Comparison of ENCODE assay signal across 31 mouse cellular contexts in genomic region chr7:118973377-118973776, GRCm38 (mm10). TPM values are rescaled to one million over a fixed set of nuclear protein-coding genes. Genes with fewer than 3 reads are reported as not detected.
DNase-seq lines count a peak whose midpoint lies in the region; ATAC-seq and TF ChIP-seq lines count a peak whose summit lies in the region.
"Had no signal": no experiment of that assay in that cellular context is flagged by ENCODE, and none has a peak within 500 bp of the region (broad histone marks: within the 10 kb centered on the region; RNA-seq: fewer than 3 reads in every experiment).

No protein-coding gene starts in this region.

- ATAC-seq in hindbrain, embryonic 12.5 days (ENCODE audit: low FRiP score): no peak
- ATAC-seq in neural tube, embryonic 12.5 days (ENCODE audit: low FRiP score, low read depth): no peak
- no peak for ATAC-seq in neural tube, embryonic 15.5 days (ENCODE audit: low FRiP score)
- ATAC-seq: lung, postnatal 0 days; midbrain, embryonic 16.5 days had no signal

- H3K9me3 ChIP-seq in hindbrain, embryonic 10.5 days: no peaks in the 10 kb centered on the region
- no peaks in the 10 kb centered on the region for H3K9me3 ChIP-seq in hindbrain, embryonic 12.5 days (replicated peaks)
- no peaks in the 10 kb centered on the region for H3K9me3 ChIP-seq in neural tube, embryonic 12.5 days
- no peaks in the 10 kb centered on the region for H3K9me3 ChIP-seq in neural tube, embryonic 15.5 days (replicated peaks)
- H3K9me3 ChIP-seq: forebrain, embryonic 12.5 days; heart, embryonic 10.5 days; heart, embryonic 15.5 days; hindbrain, embryonic 15.5 days; limb, embryonic 10.5 days; limb, embryonic 15.5 days; liver, embryonic 13.5 days; megakaryocyte, embryonic 14.5 days had no signal

- TF ChIP-seq CTCF in olfactory bulb, adult 2 months (IDR thresholded peaks at IDR 0.05; ENCODE audit: insufficient read depth, low read depth, low read length): no peak

- H3K4me1 ChIP-seq in hindbrain, embryonic 10.5 days (replicated peaks): peaks cover 68% of the 10 kb centered on the region
- peaks cover 50% of the 10 kb centered on the region for H3K4me1 ChIP-seq in hindbrain, embryonic 12.5 days
- peaks cover 33% of the 10 kb centered on the region for H3K4me1 ChIP-seq in neural tube, embryonic 12.5 days
- H3K4me1 ChIP-seq in neural tube, embryonic 15.5 days: peaks cover 40% of the 10 kb centered on the region
- H3K4me1 ChIP-seq in olfactory bulb, adult 2 months (ENCODE audit: control insufficient read depth, insufficient read depth, low read length): peaks cover 45% of the 10 kb centered on the region
- H3K4me1 ChIP-seq: liver, embryonic 13.5 days; megakaryocyte, embryonic 14.5 days had no signal

- no peaks in the 10 kb centered on the region for H3K27me3 ChIP-seq in hindbrain, embryonic 10.5 days (ENCODE audit: insufficient read depth, poor library complexity, severe bottlenecking)
- no peaks in the 10 kb centered on the region for H3K27me3 ChIP-seq in hindbrain, embryonic 12.5 days
- no peaks in the 10 kb centered on the region for H3K27me3 ChIP-seq in neural tube, embryonic 12.5 days (replicated peaks)
- no peaks in the 10 kb centered on the region for H3K27me3 ChIP-seq in neural tube, embryonic 15.5 days (replicated peaks)
- H3K27me3 ChIP-seq: forebrain, embryonic 12.5 days; heart, embryonic 15.5 days; hindbrain, embryonic 15.5 days; limb, embryonic 15.5 days; liver, embryonic 13.5 days had no signal

- H3K36me3 ChIP-seq in hindbrain, embryonic 10.5 days: peaks cover 96% of the 10 kb centered on the region
- peaks cover 34% of the 10 kb centered on the region for H3K36me3 ChIP-seq in hindbrain, embryonic 12.5 days
- peaks cover 39% of the 10 kb centered on the region for H3K36me3 ChIP-seq in neural tube, embryonic 12.5 days
- no peaks in the 10 kb centered on the region for H3K36me3 ChIP-seq in neural tube, embryonic 15.5 days
- H3K36me3 ChIP-seq: hindbrain, embryonic 15.5 days; liver, embryonic 13.5 days had no signal

- peak overlapping the region; percentile 56 for H3K27ac ChIP-seq in hindbrain, embryonic 10.5 days
- no peak overlapping the region for H3K27ac ChIP-seq in hindbrain, embryonic 12.5 days
- H3K27ac ChIP-seq in neural tube, embryonic 12.5 days: 0 out of 2 replicates have a peak overlapping the region, but pooled peaks have one; percentile 1
- no peak overlapping the region for H3K27ac ChIP-seq in neural tube, embryonic 15.5 days (replicated peaks)
- peak overlapping the region; percentile 50 for H3K27ac ChIP-seq in olfactory bulb, adult 2 months (ENCODE audit: insufficient read depth, low read depth, low read length)
- H3K27ac ChIP-seq: heart, embryonic 10.5 days; heart, embryonic 15.5 days; hindbrain, embryonic 15.5 days; kidney, postnatal 0 days; limb, embryonic 10.5 days; limb, embryonic 15.5 days; liver, embryonic 13.5 days had no signal

- peak; percentile 60 to 78 for DNase-seq in adrenal gland, adult (ENCODE audit: inconsistent age in 2 of 2, low spot score in 1 of 2)
- DNase-seq in adrenal gland, postnatal 25 days: no peak
- DNase-seq in hindbrain, embryonic 10.5 days (ENCODE audit: low spot score): no peak
- no peak for DNase-seq in kidney, adult 18-20 months
- DNase-seq: gastrocnemius, postnatal 25 days; heart, adult 11 months; heart, postnatal 36 days; kidney, adult 8-10 months; kidney, postnatal 4 days; layer of hippocampus, adult 9-11 months; liver, embryonic 13.5 days; lung, adult 18-20 months; lung, postnatal 4 days; right cerebral cortex, postnatal 4 days; thymus, adult 2 months; thymus, postnatal 36 days had no signal

- no peak overlapping the region for H3K4me2 ChIP-seq in hindbrain, embryonic 12.5 days (replicated peaks)
- H3K4me2 ChIP-seq in neural tube, embryonic 12.5 days (replicated peaks): no peak overlapping the region
- no peak overlapping the region for H3K4me2 ChIP-seq in neural tube, embryonic 15.5 days
- H3K4me2 ChIP-seq: forebrain, embryonic 12.5 days; heart, embryonic 15.5 days; hindbrain, embryonic 15.5 days; limb, embryonic 15.5 days; liver, embryonic 13.5 days had no signal

- H3K4me3 ChIP-seq in hindbrain, embryonic 10.5 days: no peak overlapping the region
- H3K4me3 ChIP-seq in hindbrain, embryonic 12.5 days: no peak overlapping the region
- H3K4me3 ChIP-seq in neural tube, embryonic 12.5 days: no peak overlapping the region
- no peak overlapping the region for H3K4me3 ChIP-seq in neural tube, embryonic 15.5 days (replicated peaks)
- no peak overlapping the region for H3K4me3 ChIP-seq in olfactory bulb, adult 2 months (ENCODE audit: insufficient read depth, low read depth, low read length)
- H3K4me3 ChIP-seq: erythroblast, embryonic 14.5 days; forebrain, embryonic 12.5 days; heart, embryonic 10.5 days; heart, embryonic 15.5 days; hindbrain, embryonic 15.5 days; limb, embryonic 10.5 days; limb, embryonic 15.5 days; liver, embryonic 13.5 days; megakaryocyte, embryonic 14.5 days had no signal

- 92% methylated on average over 4 of the region's 4 CpGs for WGBS in hindbrain, embryonic 10.5 days
- 79% methylated on average over 4 of the region's 4 CpGs for WGBS in hindbrain, embryonic 12.5 days
- WGBS in neural tube, embryonic 12.5 days: 90% methylated on average over 4 of the region's 4 CpGs
- 89% methylated on average over 4 of the region's 4 CpGs for WGBS in neural tube, embryonic 15.5 days
- WGBS in olfactory bulb, adult 2 months: 76% methylated on average over 4 of the region's 4 CpGs

- no peak overlapping the region for H3K9ac ChIP-seq in hindbrain, embryonic 12.5 days
- H3K9ac ChIP-seq in neural tube, embryonic 12.5 days: no peak overlapping the region
- no peak overlapping the region for H3K9ac ChIP-seq in neural tube, embryonic 15.5 days (replicated peaks)
- H3K9ac ChIP-seq: forebrain, embryonic 12.5 days; heart, embryonic 15.5 days; hindbrain, embryonic 15.5 days; limb, embryonic 15.5 days; liver, embryonic 13.5 days had no signal

- no peak for TF ChIP-seq POLR2A in olfactory bulb, adult 2 months (IDR thresholded peaks at IDR 0.05; ENCODE audit: insufficient read depth, low read depth, low read length)

RNA-seq across cellular contexts. Expression of gene Gprc5b, which starts 21.6 kb away (rescaled TPM):
- total RNA-seq in adrenal gland, postnatal 25 days (2021): 102 and 104 TPM in 2 replicates
- polyA plus RNA-seq in hindbrain, embryonic 10.5 days (2016; fragmentation: Nextera tagmentation; extraction: Ambion mirVana): 17.5 and 25.4 TPM in 2 replicates
- 12.9 and 13.2 TPM in 2 replicates for polyA plus RNA-seq in hindbrain, embryonic 12.5 days (2016; fragmentation: Nextera tagmentation; extraction: Ambion mirVana)
- 10.3 and 14.4 TPM in 2 replicates for polyA plus RNA-seq in neural tube, embryonic 12.5 days (2016; fragmentation: Nextera tagmentation; extraction: Ambion mirVana)
- 5.2 and 6.6 TPM in 2 replicates for polyA plus RNA-seq in neural tube, embryonic 15.5 days (2015; fragmentation: Nextera tagmentation; extraction: Ambion mirVana)
- not detected in 2 replicates for polyA plus RNA-seq in olfactory bulb, adult 2 months (2012; ENCODE audit: insufficient read depth, insufficient read length, low replicate concordance, missing spikeins)

Comparison
In these comparisons a context has a peak if more than half of its experiments do, and no peak if none do; other contexts are left out.
1. DNase-seq: peak in adrenal gland, adult (2 of 2); none in adrenal gland, postnatal 25 days (single experiment), hindbrain, embryonic 10.5 days (single experiment) and kidney, adult 18-20 months (single experiment).
2. H3K27ac ChIP-seq: peak in hindbrain, embryonic 10.5 days (single experiment), neural tube, embryonic 12.5 days (single experiment) and olfactory bulb, adult 2 months (single experiment); none in hindbrain, embryonic 12.5 days (single experiment) and neural tube, embryonic 15.5 days (single experiment).